Mouse (Mus musculus) kidney, postnatal 36 days (tissue): ENCODE data around the gene Birc2.
"Not testable (repeated sequence)": the region's sequence is repeated elsewhere in the genome, so short reads cannot be mapped to it uniquely, and the experiment has no call there.

ENCODE experiments used
- DNase-seq, 2 experiments: peaks; one replicate each; pipeline ENCODE4 v3.0.0; 2021 to 2022; ENCODE audit warnings: mixed read lengths in 2 of 2

Birc2 gene

GRCm38 (mm10) chr9:7836905-7837805, at the start of gene Birc2:
Gene Birc2, minus strand, starts transcription at chr9:7837064.
- peak; percentile 97 to 98 for DNase-seq

GRCm38 (mm10) chr9:7884346-7884745, 47.5 kb upstream of the Birc2 start:
- DNase-seq: no peak

GRCm38 (mm10) chr9:7882304-7882865, 45.5 kb upstream of the Birc2 start:
- DNase-seq: no peak

- DNase-seq: no peak
Measured at GRCm38 (mm10) chr9:7873511-7874211, 36.8 kb upstream of the Birc2 start.

- DNase-seq: peak; percentile 82 to 83
Measured at GRCm38 (mm10) chr9:7872775-7873439, 36.0 kb upstream of the Birc2 start, which contains the start of gene Birc3. Gene Birc3, minus strand, starts transcription at chr9:7873186.

GRCm38 (mm10) chr9:7872044-7872774, 35.3 kb upstream of the Birc2 start:
- DNase-seq: no peak

GRCm38 (mm10) chr9:7871316-7872043, 34.6 kb upstream of the Birc2 start:
- DNase-seq: no peak

- DNase-seq: no peak
Measured at GRCm38 (mm10) chr9:7870556-7871315, 33.9 kb upstream of the Birc2 start.

- DNase-seq: no peak
Measured at GRCm38 (mm10) chr9:7868838-7869491, 32.1 kb upstream of the Birc2 start.

- peak in 1 of 2 experiments; percentile 18 for DNase-seq
Measured at GRCm38 (mm10) chr9:7867981-7868380, 31.1 kb upstream of the Birc2 start.

- DNase-seq: not testable (repeated sequence)
Measured at GRCm38 (mm10) chr9:7866981-7867380, 30.1 kb upstream of the Birc2 start.

GRCm38 (mm10) chr9:7860976-7861375, 24.1 kb upstream of the Birc2 start:
- no peak for DNase-seq

- DNase-seq: no peak
Measured at GRCm38 (mm10) chr9:7855912-7856311, 19.0 kb upstream of the Birc2 start.

GRCm38 (mm10) chr9:7855374-7855773, 18.5 kb upstream of the Birc2 start:
- DNase-seq: peak; percentile 65 to 75

GRCm38 (mm10) chr9:7854196-7854595, 17.3 kb upstream of the Birc2 start:
- DNase-seq: not testable (repeated sequence)

GRCm38 (mm10) chr9:7852346-7853230, 15.7 kb upstream of the Birc2 start:
- peak in 1 of 2 experiments; percentile 35 for DNase-seq

- DNase-seq: no peak
Measured at GRCm38 (mm10) chr9:7851841-7852240, 15.0 kb upstream of the Birc2 start.

GRCm38 (mm10) chr9:7848191-7848590, 11.3 kb upstream of the Birc2 start:
- no peak for DNase-seq

GRCm38 (mm10) chr9:7846667-7847199, 9.9 kb upstream of the Birc2 start:
- no peak for DNase-seq
